Mouse (Mus musculus) lung, postnatal 0 days (tissue): Measurements from ENCODE around the gene Gabra3.

Source experiments
- CTCF ChIP-seq: IDR thresholded peaks from 2 replicates; pipeline ENCODE4 v1.5.1; 2016; ENCODE audit warnings: antibody characterized with exemption, mild to moderate bottlenecking
- EP300 ChIP-seq: IDR thresholded peaks from 2 replicates; pipeline ENCODE4 v1.6.1; 2016; ENCODE audit warnings: antibody characterized with exemption, mild to moderate bottlenecking, control low read depth

- TF ChIP-seq CTCF: no peak
- TF ChIP-seq EP300: no peak
These were observed 859 bp downstream of the Gabra3 start for GRCm38 (mm10) chrX:72655789-72656188.
